Mouse (Mus musculus) frontal cortex, postnatal 36 days (tissue): ENCODE data around the gene Ablim2.

ENCODE experiments used
- DNase-seq, 2 experiments: peaks; one replicate each; pipeline ENCODE4 v3.0.0; 2022; ENCODE audit warnings: low spot score in 2 of 2

Gene Ablim2

GRCm38 (mm10) chr5:35907633-35908426, 150.2 kb downstream of the Ablim2 start:
- DNase-seq = peak; percentile 53 to 73

GRCm38 (mm10) chr5:35908626-35909443, 151.2 kb downstream of the Ablim2 start:
- no peak for DNase-seq

- no peak for DNase-seq
These were observed 158.1 kb downstream of the Ablim2 start for GRCm38 (mm10) chr5:35915629-35916300.

- no peak for DNase-seq
These were observed 159.0 kb downstream of the Ablim2 start for GRCm38 (mm10) chr5:35916666-35917065.

- peak; percentile 35 to 60 for DNase-seq
These were observed 160.7 kb downstream of the Ablim2 start for GRCm38 (mm10) chr5:35918387-35918786.

- DNase-seq = no peak
These were observed 162.4 kb downstream of the Ablim2 start for GRCm38 (mm10) chr5:35920076-35920475.

- no peak for DNase-seq
These were observed 162.9 kb downstream of the Ablim2 start for GRCm38 (mm10) chr5:35920557-35920956.

GRCm38 (mm10) chr5:35921141-35921540, 163.5 kb downstream of the Ablim2 start:
- DNase-seq = no peak

- no peak for DNase-seq
These were observed 164.0 kb downstream of the Ablim2 start for GRCm38 (mm10) chr5:35921595-35922254.

- DNase-seq = no peak
These were observed 165.8 kb downstream of the Ablim2 start for GRCm38 (mm10) chr5:35923448-35923847.

- peak; percentile 68 to 70 for DNase-seq
These were observed 167.5 kb downstream of the Ablim2 start for GRCm38 (mm10) chr5:35925171-35925634.

- DNase-seq = no peak
These were observed 168.8 kb downstream of the Ablim2 start for GRCm38 (mm10) chr5:35926511-35926910.

GRCm38 (mm10) chr5:35931296-35931695, 173.6 kb downstream of the Ablim2 start:
- DNase-seq = no peak

GRCm38 (mm10) chr5:35933059-35933458, 175.4 kb downstream of the Ablim2 start:
- DNase-seq = no peak
